Mouse (Mus musculus): ENCODE data around the gene Ppcs. TPM values are rescaled to one million over a fixed set of nuclear protein-coding genes. Genes with fewer than 3 reads are reported as not detected.
A peak's percentile ranks its signal among the peaks of the same experiment; 100 is the strongest.

Gene Ppcs
- total RNA-seq, 4 experiments from 2014 or later = 3.9 to 8.8 (median 5.9) TPM

- DNase-seq (ENCODE audit: low spot score in 2 of 2) = no peak
These were observed 1.0 kb downstream of the Ppcs start for GRCm38 (mm10) chr4:119421191-119421590.

- DNase-seq (ENCODE audit: low spot score in 2 of 2) = no peak
These were observed 4.3 kb downstream of the Ppcs start for GRCm38 (mm10) chr4:119417894-119418293.

GRCm38 (mm10) chr4:119417270-119417669, 5.0 kb downstream of the Ppcs start:
- no peak for DNase-seq (ENCODE audit: low spot score in 2 of 2)

- DNase-seq (ENCODE audit: low spot score in 2 of 2) = peak; percentile 95
These were observed 7.0 kb downstream of the Ppcs start, which contains the start of gene Ccdc30 for GRCm38 (mm10) chr4:119415072-119415753. Gene Ccdc30 (minus strand): TSS chr4:119415521.

- no peak for DNase-seq (ENCODE audit: low spot score in 2 of 2)
These were observed 9.4 kb downstream of the Ppcs start for GRCm38 (mm10) chr4:119412791-119413190.

- no peak for DNase-seq (ENCODE audit: low spot score in 2 of 2)
These were observed 10.2 kb downstream of the Ppcs start for GRCm38 (mm10) chr4:119411877-119412650.

GRCm38 (mm10) chr4:119403431-119403830, 18.8 kb downstream of the Ppcs start:
- DNase-seq (ENCODE audit: low spot score in 2 of 2) = no peak

GRCm38 (mm10) chr4:119400896-119401295, 21.3 kb downstream of the Ppcs start:
- no peak for DNase-seq (ENCODE audit: low spot score in 2 of 2)

GRCm38 (mm10) chr4:119398751-119399150, 23.5 kb downstream of the Ppcs start:
- peak in 1 of 2 experiments; percentile 17 for DNase-seq (ENCODE audit: low spot score in 2 of 2)

GRCm38 (mm10) chr4:119390369-119390768, 31.9 kb downstream of the Ppcs start:
- no peak for DNase-seq (ENCODE audit: low spot score in 2 of 2)

- DNase-seq (ENCODE audit: low spot score in 2 of 2) = no peak
These were observed 33.0 kb downstream of the Ppcs start for GRCm38 (mm10) chr4:119389184-119389583.

GRCm38 (mm10) chr4:119381471-119382190, 40.6 kb downstream of the Ppcs start:
- DNase-seq (ENCODE audit: low spot score in 2 of 2) = no peak

- no peak for DNase-seq (ENCODE audit: low spot score in 2 of 2)
These were observed 52.8 kb downstream of the Ppcs start for GRCm38 (mm10) chr4:119369460-119369859.

Other genes with a start within 250 kb of the Ppcs start
- gene Zfp691, start 248.2 kb downstream of the Ppcs start, total RNA-seq (2022) = 10 to 100 TPM in 1 of 4 experiments, 1 to 10 TPM in 3; 5.8 to 10.9 (median 7.5) TPM
- gene Ermap, start 232.4 kb downstream of the Ppcs start, total RNA-seq (2022) = under 1 TPM; 0.23 to 0.54 (median 0.28) TPM
- 10 to 100 TPM; 15.4 to 21.1 (median 16.3) TPM for gene Svbp, start 227.1 kb downstream of the Ppcs start, total RNA-seq (2022)
- gene Tmem269, start 204.2 kb downstream of the Ppcs start, total RNA-seq (2022) = 1 to 10 TPM in 1 of 4 experiments, under 1 TPM in 3; 0.37 to 1.0 (median 0.63) TPM
- 10 to 100 TPM; 23.1 to 32.9 (median 25.6) TPM for gene AU022252, start 189.7 kb downstream of the Ppcs start, total RNA-seq (2022)
- gene P3h1, start 189.5 kb downstream of the Ppcs start, total RNA-seq (2022) = 10 to 100 TPM in 3 of 4 experiments, 1 to 10 TPM in 1; 9.7 to 13.7 (median 11.7) TPM
- gene Cldn19, start 167.0 kb downstream of the Ppcs start, total RNA-seq (2022) = under 1 TPM; 0.18 to 0.41 (median 0.27) TPM
- 100 to 1,000 TPM; 198 to 253 (median 227) TPM for gene Ybx1, start 127.8 kb downstream of the Ppcs start, total RNA-seq (2022)
- 10 to 100 TPM; 16.9 to 23.9 (median 22.6) TPM for gene Ppih, start 101.9 kb downstream of the Ppcs start, total RNA-seq (2022)
- gene Ccdc30, start 6.9 kb downstream of the Ppcs start, total RNA-seq (2022) = 10 to 100 TPM; 20.5 to 25.5 (median 22.6) TPM
- under 1 TPM in 3 of 4 experiments, not detected in 1; 0.48 to 0.94 (median 0.55) TPM for gene Zmynd12, start 394 bp upstream of the Ppcs start, total RNA-seq (2022)
- 10 to 100 TPM; 11.8 to 18.2 (median 13.2) TPM for gene Rimkla, start 70.2 kb upstream of the Ppcs start, total RNA-seq (2022)
- 10 to 100 TPM; 71.9 to 96.3 (median 78.0) TPM for gene Foxj3, start 114.6 kb upstream of the Ppcs start, total RNA-seq (2022)
- 10 to 100 TPM; 20.4 to 23.7 (median 21.5) TPM for gene Frg2f1, start 117.1 kb upstream of the Ppcs start, total RNA-seq (2022)
- not detected for gene Guca2a, start 215.3 kb upstream of the Ppcs start, total RNA-seq (2022)
- not detected for gene Guca2b, start 236.5 kb upstream of the Ppcs start, total RNA-seq (2022)

Measured in layer of hippocampus, adult 8-10 months (tissue).